Mouse (Mus musculus) hematopoietic stem cell, adult 5-6 weeks (primary cell): ENCODE measurements around the gene Wdr46. TPM values are rescaled to one million over a fixed set of nuclear protein-coding genes. Genes with fewer than 3 reads are reported as not detected.
"Not testable (repeated sequence)": the region's sequence is repeated elsewhere in the genome, so short reads cannot be mapped to it uniquely, and the experiment has no call there.

Source experiments
- ATAC-seq, 2 experiments: fragments of 125-278 bp in 1 of 2; replicated peaks in 1 of 2; 2 replicates each; pipeline ENCODE4 v1.8.0; 2016 to 2017; ENCODE audit warnings: inconsistent platforms in 2 of 2, mild to moderate bottlenecking in 2 of 2, moderate number of reproducible peaks in 2 of 2, low read depth in 1 of 2, moderate TSS enrichment in 1 of 2; ENCODE audit not compliant: low FRiP score in 2 of 2, poor library complexity in 2 of 2, severe bottlenecking in 2 of 2, insufficient read depth in 1 of 2, low TSS enrichment in 1 of 2
- total RNA-seq: library from RNA; stranded (forward); fragments of 172-1452, 232-1000 nt; gene quantifications from 2 replicates; pipeline ENCODE4 v1.2.3, GENCODE M21; 2017

Gene Wdr46
- total RNA-seq, 1 experiment from 2014 or later = 57.1 TPM

DNA sequence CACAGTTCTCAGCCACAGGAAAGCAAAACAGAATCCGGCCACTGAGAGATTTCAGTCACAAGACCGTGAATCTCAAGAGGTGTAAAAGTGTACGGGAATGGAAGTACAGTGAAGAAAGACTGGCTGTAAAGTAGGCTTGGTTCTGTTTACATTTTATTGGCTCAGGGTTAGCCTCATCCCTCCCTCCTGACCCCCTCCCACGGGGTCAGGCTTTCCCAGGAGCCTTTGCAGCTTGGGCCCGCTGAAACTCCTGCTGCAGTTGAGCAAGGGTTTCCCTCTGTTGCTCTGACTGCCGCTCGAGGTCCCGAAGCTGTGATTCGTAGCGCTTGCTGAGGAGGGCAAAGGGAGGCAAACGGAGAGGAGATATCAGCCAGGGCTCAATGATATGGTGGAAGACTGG, 1.7 kb upstream of the Wdr46 start:
- ATAC-seq = no peak

DNA sequence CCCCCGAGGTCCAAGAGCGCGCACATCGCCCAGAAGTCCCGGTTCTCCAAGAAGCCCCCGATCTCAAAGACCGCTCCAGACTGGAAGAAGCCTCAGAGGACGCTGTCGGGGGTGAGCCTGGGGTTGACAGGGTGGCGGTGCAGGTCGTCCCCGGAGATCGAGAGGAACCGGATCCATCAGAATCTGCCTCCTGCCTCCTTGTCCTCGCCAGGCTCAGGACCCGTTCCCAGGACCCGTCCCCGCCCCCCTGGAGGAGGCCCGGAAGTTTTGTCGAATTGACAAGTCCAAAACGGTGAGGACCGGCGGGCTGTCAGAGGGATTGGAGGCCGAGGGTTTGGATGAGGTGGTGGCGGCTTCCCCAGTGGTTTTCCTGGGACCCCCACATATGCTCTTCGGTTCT, 521 bp downstream of the Wdr46 start:
- peak in 1 of 2 experiments; percentile 23; a peak in 1 of 4 replicates for ATAC-seq

- no peak for ATAC-seq
These were observed 921 bp downstream of the Wdr46 start for GRCm38 (mm10) chr17:33941381-33941780.

GRCm38 (mm10) chr17:33943454-33943853, 3.0 kb downstream of the Wdr46 start:
- no peak for ATAC-seq

- ATAC-seq = peak; percentile 54
These were observed 7.1 kb downstream of the Wdr46 start for GRCm38 (mm10) chr17:33947430-33948089.

DNA sequence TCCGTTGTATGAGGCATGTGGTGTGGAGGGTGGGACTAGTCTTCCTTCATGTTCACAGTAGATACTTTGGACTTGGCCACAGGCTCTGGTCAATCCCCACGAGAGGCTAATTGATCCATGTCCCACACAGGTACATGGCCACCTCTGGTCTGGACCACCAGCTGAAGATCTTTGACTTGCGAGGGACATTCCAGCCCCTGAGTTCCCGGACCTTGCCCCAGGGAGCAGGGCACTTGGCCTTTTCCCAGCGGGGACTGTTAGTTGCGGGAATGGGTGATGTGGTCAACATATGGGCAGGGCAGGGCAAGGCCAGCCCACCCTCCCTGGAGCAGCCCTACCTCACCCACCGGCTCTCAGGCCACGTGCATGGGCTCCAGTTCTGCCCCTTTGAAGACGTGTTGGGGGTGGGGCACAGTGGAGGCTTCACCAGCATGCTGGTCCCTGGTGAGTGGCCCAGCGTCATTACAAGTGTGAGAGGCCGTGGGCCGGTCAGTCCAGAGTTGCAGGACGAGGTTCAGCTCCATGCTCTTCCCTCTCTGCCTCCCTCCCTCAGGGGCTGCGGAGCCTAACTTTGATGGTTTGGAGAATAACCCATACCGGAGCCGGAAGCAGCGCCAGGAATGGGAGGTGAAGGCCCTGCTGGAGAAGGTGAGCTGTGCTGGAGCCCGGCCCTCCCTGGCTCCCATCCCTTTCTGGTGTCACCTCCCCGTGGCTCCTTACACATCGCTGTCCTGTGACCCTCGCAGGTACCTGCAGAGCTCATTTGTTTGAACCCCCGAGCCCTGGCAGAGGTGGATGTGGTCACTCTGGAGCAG, 7.8 kb downstream of the Wdr46 start:
- ATAC-seq = no peak

- ATAC-seq = no peak
These were observed 8.6 kb downstream of the Wdr46 start for GRCm38 (mm10) chr17:33948905-33949537.

DNA sequence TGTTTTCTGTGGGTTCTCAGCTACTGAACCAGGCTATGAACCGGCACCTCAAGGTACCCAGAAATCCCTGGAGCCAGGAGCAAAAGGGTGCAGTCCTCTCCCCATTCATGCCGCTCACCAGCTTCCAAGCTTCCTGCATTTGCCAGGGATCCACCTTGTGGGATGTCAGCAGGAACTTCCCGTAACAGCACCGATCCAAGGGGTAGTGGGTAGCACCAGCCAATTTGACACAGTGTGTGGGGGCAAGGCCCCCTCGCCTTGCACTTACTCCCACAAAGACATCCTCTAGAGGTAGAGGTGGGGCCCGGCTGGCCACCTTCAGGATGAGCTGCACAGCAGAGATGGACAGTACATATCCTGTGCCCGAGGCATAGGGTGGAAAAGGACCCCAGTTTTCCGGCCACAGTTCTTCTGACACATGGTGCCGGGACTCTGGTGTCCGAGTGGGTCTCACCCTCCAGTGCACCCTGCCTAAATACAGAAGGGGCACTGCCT, 9.7 kb downstream of the Wdr46 start:
- no peak for ATAC-seq

DNA sequence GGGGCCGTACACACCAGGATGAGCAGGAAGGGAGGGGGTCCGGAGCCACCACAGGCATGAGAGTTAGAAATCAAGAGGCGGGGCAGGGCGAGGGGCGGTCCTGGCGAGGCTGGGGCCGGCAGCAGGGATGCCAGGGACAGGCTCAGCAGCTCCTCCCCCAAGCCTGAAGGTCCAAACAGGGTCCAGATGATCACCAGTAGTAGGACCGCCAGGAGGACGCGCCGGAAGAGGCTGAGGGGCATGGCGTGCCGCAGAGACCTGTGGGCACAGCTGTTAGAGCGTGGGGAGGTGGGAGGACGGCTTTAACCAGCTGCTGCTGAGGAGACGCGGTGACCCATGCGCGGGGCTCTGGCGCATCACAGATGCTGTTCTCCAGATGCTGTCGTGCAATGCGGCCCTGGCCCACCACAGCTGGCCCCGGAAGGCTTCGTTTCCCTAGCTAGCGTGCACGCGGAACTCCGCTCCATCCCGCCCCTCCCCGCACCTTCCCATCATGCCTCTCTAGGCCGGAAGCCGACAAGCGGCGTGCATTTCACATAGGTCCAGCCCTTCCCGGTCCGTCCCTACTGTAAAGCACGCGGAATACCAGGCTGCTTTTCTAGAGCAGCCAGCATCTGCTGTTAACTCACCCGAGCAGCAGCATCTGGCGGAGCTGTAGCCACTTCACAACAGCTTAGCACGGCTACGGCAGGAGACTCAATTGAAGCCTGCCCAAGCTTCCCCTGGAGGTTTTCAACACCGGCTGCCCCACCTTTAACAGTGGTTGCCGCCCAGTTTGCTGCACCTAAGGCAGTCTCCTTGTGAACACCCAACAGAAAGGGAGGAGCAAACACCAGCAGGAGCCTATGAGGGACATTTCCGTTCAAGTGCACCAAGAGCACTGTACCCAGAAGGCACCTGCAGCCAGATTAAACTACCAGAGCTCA, 10.8 kb downstream of the Wdr46 start, which contains the start of gene B3galt4:
B3galt4 (minus strand) TSS at position 468 of the 926 bp plus-strand sequence.
- peak; percentile 35 to 55 for ATAC-seq

DNA sequence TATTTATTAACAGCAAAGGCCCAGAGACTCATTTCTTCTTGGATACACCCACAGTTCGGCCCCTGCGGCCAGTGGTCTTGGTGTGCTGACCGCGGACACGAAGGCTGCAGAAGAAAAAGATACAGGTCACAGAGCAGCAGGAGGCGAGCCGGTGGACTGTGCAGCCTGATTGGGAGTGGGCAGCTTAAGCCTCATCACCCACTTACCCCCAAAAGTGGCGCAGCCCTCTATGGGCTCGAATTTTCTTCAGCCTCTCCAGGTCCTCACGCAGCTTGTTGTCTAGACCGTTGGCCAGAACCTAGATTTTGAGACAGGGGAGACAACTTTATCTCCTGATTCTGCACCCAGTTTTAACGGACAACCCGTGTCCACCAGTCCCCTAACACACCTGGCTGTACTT, 11.6 kb downstream of the Wdr46 start:
- ATAC-seq = not testable (repeated sequence)

- no peak for ATAC-seq
These were observed 12.4 kb downstream of the Wdr46 start for GRCm38 (mm10) chr17:33952879-33953278.

DNA sequence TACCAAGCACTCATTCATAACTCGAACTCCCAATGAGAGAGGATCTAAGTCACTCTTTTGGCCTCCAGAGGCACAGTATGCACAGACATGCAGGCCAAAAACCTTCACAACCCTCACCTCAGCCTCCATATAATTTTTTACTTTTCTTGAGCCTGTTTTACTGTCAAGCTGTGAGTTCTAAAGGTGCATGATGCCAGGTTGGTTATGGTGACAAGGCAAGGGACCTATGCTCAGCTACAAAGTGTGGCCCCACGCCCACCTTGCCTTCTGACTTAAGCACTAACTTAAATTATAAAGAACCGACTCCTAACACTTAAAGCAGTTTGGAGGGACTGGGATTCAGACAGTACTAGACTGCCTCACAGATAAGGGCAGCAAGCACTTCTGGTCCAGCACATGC, 12.8 kb downstream of the Wdr46 start:
- ATAC-seq = no peak

GRCm38 (mm10) chr17:33953961-33954565, 13.6 kb downstream of the Wdr46 start:
- ATAC-seq = no peak

DNA sequence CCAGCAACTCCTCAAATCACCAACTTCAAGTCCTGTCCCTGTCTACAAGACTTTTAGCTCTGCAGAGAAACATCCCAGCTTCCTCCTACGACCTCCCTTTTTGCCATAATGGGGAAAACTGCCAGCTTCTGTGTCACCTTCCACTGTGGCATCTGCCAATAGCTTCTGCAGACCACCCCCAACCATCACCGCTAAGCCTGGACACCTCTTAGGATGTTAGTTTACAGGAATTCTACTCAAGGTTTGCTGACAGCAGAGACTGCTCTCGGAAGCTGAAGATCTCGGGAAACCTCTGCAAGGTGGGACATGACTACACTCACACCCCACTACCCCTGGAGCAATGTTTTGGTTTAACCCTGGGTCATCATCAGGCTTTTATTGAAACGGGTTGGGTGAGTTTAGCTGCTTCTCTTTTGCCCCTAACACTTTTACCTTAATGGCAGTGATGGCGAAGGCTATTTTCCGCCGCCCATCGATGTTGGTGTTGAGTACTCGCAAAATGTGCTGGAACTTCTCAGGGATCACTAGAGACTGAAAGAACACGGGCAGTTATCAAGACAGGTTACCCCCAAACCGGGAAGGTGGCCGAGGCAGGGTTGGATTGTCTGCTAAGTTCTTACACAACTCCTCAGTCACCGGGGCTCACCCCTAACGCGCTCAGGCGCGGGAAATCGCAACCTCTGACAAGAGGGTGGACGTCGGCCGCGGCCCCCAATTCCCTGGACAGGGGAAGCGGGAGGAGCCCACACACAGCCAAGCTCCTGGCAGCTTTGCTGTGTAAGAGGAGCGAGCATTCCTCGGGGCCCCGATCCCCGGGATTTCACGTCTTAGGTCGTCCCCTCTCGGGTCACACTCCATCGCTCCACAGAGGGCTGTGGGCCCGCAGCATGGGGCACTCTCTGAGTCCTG, 14.4 kb downstream of the Wdr46 start:
- ATAC-seq = 0 out of 4 replicates have a peak, but pooled peaks have one; percentile 1

DNA sequence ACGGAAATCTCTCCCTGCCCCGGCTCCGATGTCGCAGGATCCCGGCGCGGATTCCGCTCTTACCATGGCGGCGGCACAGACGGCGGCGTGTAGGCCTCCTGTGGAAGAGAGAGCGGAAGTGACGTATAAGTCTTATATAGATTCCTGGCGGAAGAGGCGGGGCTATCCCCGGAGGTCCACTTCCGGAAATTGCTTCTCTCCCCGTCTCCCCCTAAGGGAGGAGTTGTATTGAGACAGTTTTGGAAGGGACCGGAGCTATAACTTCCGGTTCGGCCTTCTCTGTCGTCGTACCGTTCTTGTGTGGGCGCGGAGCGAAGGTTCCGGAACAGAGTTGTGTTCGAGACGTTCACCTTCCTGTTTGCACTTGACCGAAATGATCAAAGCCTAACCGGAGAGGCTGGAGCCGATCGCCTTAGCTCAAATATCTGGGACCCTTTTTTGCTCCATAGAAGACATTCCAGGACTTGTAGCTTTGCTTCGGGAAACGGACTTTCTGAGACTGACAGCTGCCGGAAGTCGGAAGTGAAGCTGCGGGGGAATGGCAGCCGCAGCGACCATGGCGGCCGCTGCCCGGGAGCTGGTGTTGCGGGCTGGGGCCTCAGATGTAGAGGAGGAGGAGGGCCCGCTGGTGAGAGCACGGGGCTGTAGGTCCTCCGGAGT, 15.2 kb downstream of the Wdr46 start, which contains the start of the genes Vps52 and Rps18:
Vps52 (plus strand) TSS at position 258 of the 660 bp plus-strand sequence.
Rps18 (minus strand) TSS at position 447 of the 660 bp plus-strand sequence.
- ATAC-seq = peak; percentile 77 to 85
